Mouse (Mus musculus): ENCODE results near the gene Lmod1.
A peak's percentile ranks its signal among the peaks of the same experiment; 100 is the strongest.

Lmod1 gene

GRCm38 (mm10) chr1:135408973-135409372 is 84.4 kb downstream of the Lmod1 start:
- no peak for DNase-seq (ENCODE audit: low read depth, low spot score)

- peak; percentile 97 for DNase-seq (ENCODE audit: low read depth, low spot score)
Observed at GRCm38 (mm10) chr1:135410967-135411366, 86.4 kb downstream of the Lmod1 start.

- no peak for DNase-seq (ENCODE audit: low read depth, low spot score)
Observed at GRCm38 (mm10) chr1:135412130-135412529, 87.5 kb downstream of the Lmod1 start.

- peak; percentile 88 for DNase-seq (ENCODE audit: low read depth, low spot score)
Observed at GRCm38 (mm10) chr1:135413996-135414395, 89.4 kb downstream of the Lmod1 start.
